Mouse (Mus musculus): ENCODE measurements around the gene Cox6b1. TPM values are rescaled to one million over a fixed set of nuclear protein-coding genes. Genes with fewer than 3 reads are reported as not detected.

Cox6b1 gene
- total and polyA plus RNA-seq, 2 experiments from 2014 or later = 1,408 to 4,395 TPM

DNA sequence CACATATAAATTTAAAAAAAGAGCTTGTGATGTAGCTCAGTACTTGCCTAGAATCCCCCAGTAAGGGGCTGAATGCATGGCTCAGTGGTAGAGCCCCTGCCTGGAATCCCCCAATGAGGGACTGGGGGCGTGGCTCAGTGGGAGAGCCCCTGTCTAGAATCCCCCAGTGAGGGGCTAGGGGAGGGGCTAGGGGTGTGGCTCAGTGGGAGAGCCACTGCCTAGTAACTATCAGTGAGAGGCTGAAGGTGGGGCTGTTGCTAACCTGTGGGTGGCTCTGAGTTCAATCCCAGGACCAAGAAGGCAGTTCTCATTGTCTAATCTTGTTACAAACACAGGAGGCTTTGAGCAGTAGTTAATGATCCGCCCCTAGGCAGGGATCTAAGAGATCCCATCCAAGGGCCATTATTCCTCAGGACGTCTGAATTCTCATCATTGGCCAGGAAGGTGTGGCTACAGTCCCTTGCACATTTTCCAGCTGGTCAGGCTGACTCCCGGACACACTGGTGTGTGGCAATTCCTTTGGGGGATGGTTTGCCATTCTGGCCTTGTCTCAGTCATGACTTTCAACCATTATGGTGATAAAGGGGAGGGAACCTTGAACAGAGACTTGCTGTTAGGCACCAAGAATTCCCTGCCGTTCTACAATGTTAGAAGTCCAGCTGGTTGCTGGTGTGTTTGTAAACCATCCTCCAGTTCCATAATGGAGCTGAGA, 10.7 kb downstream of the Cox6b1 start:
- TF ChIP-seq EP300 (IDR thresholded peaks at IDR 0.05; ENCODE audit: low read depth) (no peak), CTCF (IDR thresholded peaks at IDR 0.05; ENCODE audit: low read depth) (no peak)

DNA sequence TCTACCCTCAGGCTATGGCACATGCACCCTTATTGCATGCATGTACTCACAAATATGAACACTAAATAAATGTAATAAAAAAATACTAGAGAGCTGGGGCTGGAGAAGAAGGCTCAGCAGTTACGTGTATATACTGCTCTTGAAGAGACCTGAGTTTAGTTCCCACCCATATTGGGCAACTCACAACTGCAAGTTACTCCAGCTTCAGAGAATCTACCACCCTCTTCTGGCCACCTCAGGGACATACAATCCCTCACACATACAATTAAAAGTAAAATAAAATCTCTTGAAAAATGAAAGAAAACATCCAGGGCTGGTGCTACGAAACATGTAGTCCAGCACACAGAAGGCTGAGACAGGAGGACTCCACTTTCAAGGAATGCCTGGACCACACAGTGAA, 11.5 kb downstream of the Cox6b1 start:
- no peak overlapping the region for H3K9ac ChIP-seq (replicated peaks; ENCODE audit: low read depth, low read length)
- no peak overlapping the region for H3K4me3 ChIP-seq (ENCODE audit: low read depth, low read length)
- no peaks in the 10 kb centered on the region for H3K27me3 ChIP-seq (ENCODE audit: control insufficient read depth, insufficient read depth, low read length)
- TF ChIP-seq EP300 (IDR thresholded peaks at IDR 0.05; ENCODE audit: low read depth) (no peak), CTCF (IDR thresholded peaks at IDR 0.05; ENCODE audit: low read depth) (peak; percentile 13; the same call in 1 of the 2 replicates)
- peaks cover 38% of the 10 kb centered on the region for H3K36me3 ChIP-seq (replicated peaks; ENCODE audit: control insufficient read depth, insufficient read depth, low read length)
- 81% methylated on average over 2 of the region's 2 CpGs for WGBS
- DNase-seq (ENCODE audit: low spot score) (no peak), ATAC-seq (ENCODE audit: insufficient read depth, low read depth) (no peak)
- H3K9me3 ChIP-seq (replicated peaks; ENCODE audit: control insufficient read depth, low read length) = no peaks in the 10 kb centered on the region
- H3K4me1 ChIP-seq (ENCODE audit: control insufficient read depth, insufficient read depth) = peaks cover 8% of the 10 kb centered on the region; the same call in 1 of the 2 replicates
- no peak overlapping the region for H3K27ac ChIP-seq (ENCODE audit: low read depth)
- no peak overlapping the region for H3K4me2 ChIP-seq (ENCODE audit: low read depth, low read length)

More for the DNA sequence above, 10.7 kb downstream of the Cox6b1 start:
- H3K27ac ChIP-seq (ENCODE audit: low read depth) = no peak overlapping the region
- H3K4me2 ChIP-seq (ENCODE audit: low read depth, low read length) = no peak overlapping the region
- no peak overlapping the region for H3K9ac ChIP-seq (replicated peaks; ENCODE audit: low read depth, low read length)
- H3K4me1 ChIP-seq (ENCODE audit: control insufficient read depth, insufficient read depth) = peaks cover 5% of the 10 kb centered on the region; the same call in 1 of the 2 replicates
- no peaks in the 10 kb centered on the region for H3K9me3 ChIP-seq (replicated peaks; ENCODE audit: control insufficient read depth, low read length)
- peaks cover 39% of the 10 kb centered on the region for H3K36me3 ChIP-seq (replicated peaks; ENCODE audit: control insufficient read depth, insufficient read depth, low read length)
- ATAC-seq (ENCODE audit: insufficient read depth, low read depth) (no peak), DNase-seq (ENCODE audit: low spot score) (no peak)
- WGBS = 53% methylated on average over 5 of the region's 5 CpGs
- H3K4me3 ChIP-seq (ENCODE audit: low read depth, low read length) = no peak overlapping the region
- H3K27me3 ChIP-seq (ENCODE audit: control insufficient read depth, insufficient read depth, low read length) = no peaks in the 10 kb centered on the region

DNA sequence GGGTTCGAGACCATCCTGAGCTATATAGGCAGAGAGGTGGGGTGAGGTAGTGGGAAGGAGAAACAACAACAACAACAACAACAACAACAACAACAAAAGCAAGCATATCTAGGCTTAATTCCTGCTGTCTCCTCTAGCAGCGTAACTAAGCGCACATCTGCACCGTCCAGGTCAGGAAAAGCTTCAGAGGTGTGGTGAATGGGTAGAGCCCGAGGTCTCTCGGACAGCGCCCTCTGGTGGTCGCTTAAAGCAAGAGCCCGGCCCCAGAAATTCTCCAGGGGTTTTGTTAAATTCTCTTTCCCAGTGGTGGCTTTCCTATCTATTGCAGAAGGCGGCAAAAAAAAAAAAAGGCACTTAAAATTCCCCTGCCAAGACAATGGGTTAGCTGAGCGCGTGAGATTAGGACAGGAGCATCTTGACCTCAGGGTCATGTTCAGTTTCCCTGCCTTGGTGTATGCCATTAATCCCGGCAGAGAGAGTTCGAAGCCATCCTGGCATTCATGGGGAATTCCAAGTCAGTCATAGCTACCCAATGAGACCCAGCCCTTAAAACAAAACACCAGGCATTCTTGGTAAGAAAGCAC, 12.3 kb downstream of the Cox6b1 start:
- peak; percentile 33; the same call in 1 of the 2 replicates for ATAC-seq (ENCODE audit: insufficient read depth, low read depth)
- H3K4me2 ChIP-seq (ENCODE audit: low read depth, low read length) = no peak overlapping the region
- peaks cover 29% of the 10 kb centered on the region for H3K36me3 ChIP-seq (replicated peaks; ENCODE audit: control insufficient read depth, insufficient read depth, low read length)
- H3K9me3 ChIP-seq (replicated peaks; ENCODE audit: control insufficient read depth, low read length) = no peaks in the 10 kb centered on the region
- H3K4me1 ChIP-seq (ENCODE audit: control insufficient read depth, insufficient read depth) = peaks cover 8% of the 10 kb centered on the region; the same call in 1 of the 2 replicates
- H3K4me3 ChIP-seq (ENCODE audit: low read depth, low read length) = no peak overlapping the region
- H3K9ac ChIP-seq (replicated peaks; ENCODE audit: low read depth, low read length) = no peak overlapping the region
- TF ChIP-seq CTCF (IDR thresholded peaks at IDR 0.05; ENCODE audit: low read depth) (peak; percentile 59), EP300 (IDR thresholded peaks at IDR 0.05; ENCODE audit: low read depth) (no peak)
- DNase-seq (ENCODE audit: low spot score) = peak; percentile 40
- 21% methylated on average over 14 of the region's 14 CpGs for WGBS
- no peak overlapping the region for H3K27ac ChIP-seq (ENCODE audit: low read depth)
- H3K27me3 ChIP-seq (ENCODE audit: control insufficient read depth, insufficient read depth, low read length) = no peaks in the 10 kb centered on the region

DNA sequence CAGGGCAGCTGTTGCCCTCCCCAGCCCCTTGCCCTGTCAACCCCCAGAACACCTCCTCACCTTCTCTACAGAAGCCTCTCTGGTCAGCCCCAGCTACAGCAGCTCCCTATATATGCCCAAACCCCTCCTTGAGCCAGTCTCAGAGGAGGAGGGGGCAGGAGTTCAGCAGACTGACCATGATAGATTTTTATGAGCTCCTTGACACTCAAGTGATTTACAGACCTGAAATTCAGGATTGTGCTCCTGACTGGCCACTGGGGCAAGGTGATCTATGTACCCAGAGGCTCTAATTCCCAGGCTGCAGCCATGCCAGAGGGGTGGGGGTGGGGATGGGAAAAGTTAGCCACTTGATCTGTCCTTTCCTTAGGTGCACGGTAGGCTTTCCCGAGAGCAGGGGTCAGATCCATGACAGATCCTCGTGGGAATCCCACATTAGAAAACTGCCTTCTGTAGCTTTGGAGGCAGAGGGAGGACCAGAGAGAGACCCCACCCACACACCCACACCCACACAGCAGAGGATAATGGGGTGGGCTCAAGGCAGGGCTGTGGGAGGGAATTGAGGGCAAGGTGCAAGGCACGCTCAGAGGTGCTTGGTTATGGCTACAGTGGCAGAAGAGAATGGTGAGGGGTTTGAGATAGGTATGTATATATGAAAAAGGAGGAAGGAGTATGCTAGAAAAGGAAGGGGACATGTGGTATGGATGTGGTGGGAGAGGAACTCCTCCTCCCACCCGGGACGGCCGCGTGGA, 13.1 kb downstream of the Cox6b1 start, which contains the start of gene Upk1a:
TSS of gene Upk1a (minus strand) at position 194 of the 749 bp plus-strand sequence.
- 78% methylated on average over 8 of the region's 8 CpGs for WGBS
- TF ChIP-seq CTCF (IDR thresholded peaks at IDR 0.05; ENCODE audit: low read depth) (no peak), EP300 (IDR thresholded peaks at IDR 0.05; ENCODE audit: low read depth) (no peak)
- no peak within 1 kb of the TSS for H3K4me2 ChIP-seq (ENCODE audit: low read depth, low read length)

DNA sequence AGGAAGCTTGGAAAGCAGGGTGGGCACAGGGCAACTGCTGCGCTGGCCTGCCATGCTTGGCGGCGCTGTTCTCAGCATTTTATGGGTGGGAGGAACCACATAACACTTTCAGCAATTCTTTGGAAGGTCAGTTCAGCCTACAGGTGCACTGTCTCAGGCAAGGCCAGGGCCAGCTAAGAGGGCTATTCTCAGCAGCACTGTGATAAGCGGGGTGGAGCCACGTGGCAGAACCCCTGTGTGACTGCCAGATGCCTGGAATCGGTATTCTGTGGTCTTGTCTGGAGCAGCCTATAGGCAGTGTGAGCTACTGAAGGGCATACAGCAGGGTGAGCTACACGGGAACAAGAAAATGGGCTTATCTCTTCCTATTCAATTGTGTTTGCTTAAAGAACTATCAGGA, 15.9 kb downstream of the Cox6b1 start:
- H3K4me1 ChIP-seq (ENCODE audit: control insufficient read depth, insufficient read depth) = peaks cover 8% of the 10 kb centered on the region; the same call in 1 of the 2 replicates
- DNase-seq (ENCODE audit: low spot score) (peak; percentile 71), ATAC-seq (ENCODE audit: insufficient read depth, low read depth) (peak; percentile 91)
- peak overlapping the region; percentile 71 for H3K27ac ChIP-seq (ENCODE audit: low read depth)
- TF ChIP-seq CTCF (IDR thresholded peaks at IDR 0.05; ENCODE audit: low read depth) = no peak
- no peak for TF ChIP-seq EP300 (IDR thresholded peaks at IDR 0.05; ENCODE audit: low read depth)
- 0 out of 2 replicates have a peak overlapping the region, but pooled peaks have one; percentile 11 for H3K4me2 ChIP-seq (ENCODE audit: low read depth, low read length)
- H3K9ac ChIP-seq (replicated peaks; ENCODE audit: low read depth, low read length) = 0 out of 2 replicates have a peak overlapping the region, but pooled peaks have one; percentile 16
- WGBS = 29% methylated on average over 7 of the region's 7 CpGs
- H3K4me3 ChIP-seq (ENCODE audit: low read depth, low read length) = no peak overlapping the region
- no peaks in the 10 kb centered on the region for H3K36me3 ChIP-seq (replicated peaks; ENCODE audit: control insufficient read depth, insufficient read depth, low read length)
- no peaks in the 10 kb centered on the region for H3K9me3 ChIP-seq (replicated peaks; ENCODE audit: control insufficient read depth, low read length)
- H3K27me3 ChIP-seq (ENCODE audit: control insufficient read depth, insufficient read depth, low read length) = no peaks in the 10 kb centered on the region

More for the DNA sequence above, 13.1 kb downstream of the Cox6b1 start, which contains the start of gene Upk1a:
- H3K9ac ChIP-seq (replicated peaks; ENCODE audit: low read depth, low read length) = no peak within 1 kb of the TSS
- no peak within 1 kb of the TSS for H3K4me3 ChIP-seq (ENCODE audit: low read depth, low read length)
- H3K36me3 ChIP-seq (replicated peaks; ENCODE audit: control insufficient read depth, insufficient read depth, low read length) = peaks cover 21% of the 10 kb centered on the region
- DNase-seq (ENCODE audit: low spot score) (no peak), ATAC-seq (ENCODE audit: insufficient read depth, low read depth) (no peak)
- no peak within 1 kb of the TSS for H3K27ac ChIP-seq (ENCODE audit: low read depth)
- H3K4me1 ChIP-seq (ENCODE audit: control insufficient read depth, insufficient read depth) = peaks cover 8% of the 10 kb centered on the region; the same call in 1 of the 2 replicates
- no peaks in the 10 kb centered on the region for H3K27me3 ChIP-seq (ENCODE audit: control insufficient read depth, insufficient read depth, low read length)
- H3K9me3 ChIP-seq (replicated peaks; ENCODE audit: control insufficient read depth, low read length) = no peaks in the 10 kb centered on the region

All from heart, postnatal 0 days (tissue).